Mouse (Mus musculus): Measurements from ENCODE around the gene Aph1c. TPM values are rescaled to one million over a fixed set of nuclear protein-coding genes. Genes with fewer than 3 reads are reported as not detected.
"Not testable (repeated sequence)": the region's sequence is repeated elsewhere in the genome, so short reads cannot be mapped to it uniquely, and the experiment has no call there.

Aph1c gene
- polyA plus RNA-seq, 1 experiment, result 5.8 TPM

DNA sequence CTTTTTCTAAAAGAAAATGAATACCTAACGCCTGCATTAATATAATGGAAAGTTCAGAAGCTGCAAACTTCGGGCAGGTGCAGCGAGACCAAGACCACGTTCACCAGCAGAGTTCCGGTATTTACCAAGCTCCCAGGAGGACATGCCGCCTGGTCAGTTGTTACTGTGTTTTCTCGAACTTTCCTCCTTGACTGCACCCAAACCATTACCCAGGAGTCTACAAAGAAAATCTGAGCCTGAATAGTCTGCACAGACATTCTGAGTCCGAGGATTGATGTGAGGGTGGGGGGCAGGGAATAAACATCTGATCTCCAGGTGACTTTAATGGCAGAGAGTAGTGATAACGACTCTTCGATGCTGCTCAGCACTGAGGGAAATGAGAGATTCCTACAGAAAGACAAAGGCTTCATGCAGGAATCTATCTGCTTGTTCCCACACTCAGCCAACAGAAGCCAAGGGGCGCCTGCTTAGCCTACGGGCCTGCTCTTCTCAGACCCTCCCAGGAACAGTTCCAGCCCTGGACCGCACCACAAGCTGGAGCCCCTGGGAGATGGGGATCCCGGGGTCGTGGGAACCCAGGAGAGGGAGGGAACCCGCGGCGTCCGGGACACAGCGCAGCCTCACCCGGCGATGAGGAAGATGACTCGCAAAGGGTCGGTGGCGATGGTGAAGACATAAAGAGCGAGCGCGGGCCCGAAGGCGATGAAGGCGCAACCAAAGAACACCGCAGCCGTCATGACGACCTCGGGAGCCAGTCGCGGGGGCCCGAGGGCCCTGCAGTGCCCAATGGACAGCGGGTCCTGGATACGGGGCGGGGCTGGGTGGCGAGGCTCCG lies 39.7 kb downstream of the Aph1c start:
- 5% methylated on average over 43 of the region's 43 CpGs for WGBS
- no peaks in the 10 kb centered on the region; the same call in 1 of the 2 replicates for H3K4me1 ChIP-seq (ENCODE audit: control insufficient read depth, insufficient read depth, low read length)
- peak overlapping the region; percentile 95 for H3K4me3 ChIP-seq (replicated peaks; ENCODE audit: control insufficient read depth, low read depth, low read length)
- peak overlapping the region; percentile 95 for H3K27ac ChIP-seq (ENCODE audit: control insufficient read depth, insufficient read depth, low read depth, low read length, poor library complexity)
- TF ChIP-seq POLR2A (IDR thresholded peaks at IDR 0.05; ENCODE audit: borderline replicate concordance, control insufficient read depth, low read depth, low read length), result no peak; the same call in 1 of the 2 replicates
- TF ChIP-seq CTCF (IDR thresholded peaks at IDR 0.05; ENCODE audit: control insufficient read depth, insufficient read depth, low read length), result no peak

DNA sequence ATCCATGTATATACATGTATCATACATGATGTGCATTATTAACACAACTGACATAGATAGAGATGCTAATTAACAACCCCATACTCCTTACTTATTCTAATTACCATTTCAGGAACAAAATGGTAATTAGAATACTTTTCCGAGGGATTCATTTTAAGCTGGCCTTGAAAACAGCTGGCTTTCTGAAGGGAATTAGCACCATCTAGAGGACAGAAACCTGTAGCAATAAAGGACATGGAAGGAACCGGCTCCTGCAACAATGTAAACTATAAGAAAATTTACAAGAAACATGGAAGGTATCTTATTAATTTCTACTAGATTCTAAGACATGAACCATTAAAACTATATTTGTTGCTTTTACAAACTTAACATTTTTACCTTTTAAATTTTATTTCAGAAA lies 46.7 kb downstream of the Aph1c start:
- H3K27ac ChIP-seq (ENCODE audit: control insufficient read depth, insufficient read depth, low read depth, low read length, poor library complexity), result no peak overlapping the region
- no peak overlapping the region for H3K4me3 ChIP-seq (replicated peaks; ENCODE audit: control insufficient read depth, low read depth, low read length)
- no peak for TF ChIP-seq POLR2A (IDR thresholded peaks at IDR 0.05; ENCODE audit: borderline replicate concordance, control insufficient read depth, low read depth, low read length)
- no peak for TF ChIP-seq CTCF (IDR thresholded peaks at IDR 0.05; ENCODE audit: control insufficient read depth, insufficient read depth, low read length)
- 13% methylated on average over 2 of the region's 2 CpGs for WGBS
- no peaks in the 10 kb centered on the region; the same call in 1 of the 2 replicates for H3K4me1 ChIP-seq (ENCODE audit: control insufficient read depth, insufficient read depth, low read length)

DNA sequence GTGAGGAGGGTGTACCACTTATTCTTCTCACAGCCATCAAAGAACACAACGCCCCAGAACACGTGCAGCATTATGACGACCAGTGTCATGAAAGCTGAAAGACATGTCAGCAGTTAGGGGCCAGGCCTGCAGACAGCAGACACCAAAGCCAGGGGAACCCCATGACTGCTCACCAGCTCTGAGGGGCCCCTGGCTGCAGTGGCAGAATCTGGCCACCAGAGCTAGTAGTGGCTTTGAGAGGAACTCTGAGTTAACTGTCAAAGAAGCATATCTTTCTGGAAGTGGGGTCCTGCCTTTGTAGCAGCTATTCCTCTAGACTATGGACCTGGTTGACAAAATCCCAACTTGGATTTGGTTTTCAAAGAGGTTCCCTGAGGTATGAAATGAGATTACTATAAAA lies 50.0 kb downstream of the Aph1c start:
- not testable (repeated sequence) for H3K4me1 ChIP-seq (ENCODE audit: control insufficient read depth, insufficient read depth, low read length); H3K27ac ChIP-seq (ENCODE audit: control insufficient read depth, insufficient read depth, low read depth, low read length, poor library complexity); H3K4me3 ChIP-seq (replicated peaks; ENCODE audit: control insufficient read depth, low read depth, low read length)
- peak; percentile 8; the same call in 1 of the 2 replicates for TF ChIP-seq CTCF (IDR thresholded peaks at IDR 0.05; ENCODE audit: control insufficient read depth, insufficient read depth, low read length)
- WGBS, result 44% methylated on average over 1 of the region's 3 CpGs

DNA sequence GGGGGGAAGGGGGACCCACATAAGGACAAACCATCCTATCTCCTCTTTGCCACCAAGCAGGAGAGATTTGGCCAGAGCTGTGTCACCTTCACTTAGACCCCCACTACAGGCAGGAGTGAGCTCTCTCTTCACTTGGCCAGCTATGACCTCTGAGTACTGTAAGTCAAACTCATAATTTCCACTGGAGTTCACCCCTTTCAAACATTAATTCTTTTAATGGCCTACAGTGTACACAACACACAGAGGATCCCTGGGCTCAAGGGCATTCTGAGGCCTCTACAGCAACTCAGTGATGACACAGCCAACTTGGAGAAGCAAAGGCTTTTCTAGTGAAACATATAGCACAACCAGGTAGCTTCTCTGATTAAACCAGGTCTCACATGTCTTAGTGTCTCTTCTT lies 63.8 kb downstream of the Aph1c start:
- TF ChIP-seq POLR2A (IDR thresholded peaks at IDR 0.05; ENCODE audit: borderline replicate concordance, control insufficient read depth, low read depth, low read length), result no peak
- no peak for TF ChIP-seq CTCF (IDR thresholded peaks at IDR 0.05; ENCODE audit: control insufficient read depth, insufficient read depth, low read length)
- Histone ChIP-seq H3K4me1 (ENCODE audit: control insufficient read depth, insufficient read depth, low read length) (no peaks in the 10 kb centered on the region), H3K27ac (ENCODE audit: control insufficient read depth, insufficient read depth, low read depth, low read length, poor library complexity) (no peak overlapping the region), H3K4me3 (replicated peaks; ENCODE audit: control insufficient read depth, low read depth, low read length) (no peak overlapping the region)

DNA sequence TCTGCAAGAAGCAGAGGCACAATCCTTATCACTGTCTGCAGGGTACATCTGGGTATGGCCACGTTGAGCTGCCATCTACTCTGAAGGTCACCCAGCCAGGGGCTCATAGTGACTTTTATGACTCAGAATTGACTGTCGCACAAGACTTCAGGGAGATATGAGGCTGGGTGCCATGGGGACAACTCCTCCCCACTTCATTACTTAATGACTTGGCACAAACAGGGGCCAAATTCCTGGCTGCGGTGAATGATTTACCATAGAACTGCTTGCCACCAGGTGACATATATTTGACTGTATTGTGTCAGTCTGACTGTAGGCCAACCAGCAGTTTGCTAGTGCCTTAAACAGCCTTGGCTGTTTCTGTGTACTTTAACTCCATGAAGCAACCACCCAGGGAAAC lies 65.3 kb downstream of the Aph1c start:
- 63% methylated on average over 3 of the region's 3 CpGs for WGBS
- Histone ChIP-seq H3K4me3 (replicated peaks; ENCODE audit: control insufficient read depth, low read depth, low read length) (no peak overlapping the region), H3K27ac (ENCODE audit: control insufficient read depth, insufficient read depth, low read depth, low read length, poor library complexity) (no peak overlapping the region), H3K4me1 (ENCODE audit: control insufficient read depth, insufficient read depth, low read length) (no peaks in the 10 kb centered on the region)
- TF ChIP-seq CTCF (IDR thresholded peaks at IDR 0.05; ENCODE audit: control insufficient read depth, insufficient read depth, low read length) (no peak), POLR2A (IDR thresholded peaks at IDR 0.05; ENCODE audit: borderline replicate concordance, control insufficient read depth, low read depth, low read length) (no peak)

DNA sequence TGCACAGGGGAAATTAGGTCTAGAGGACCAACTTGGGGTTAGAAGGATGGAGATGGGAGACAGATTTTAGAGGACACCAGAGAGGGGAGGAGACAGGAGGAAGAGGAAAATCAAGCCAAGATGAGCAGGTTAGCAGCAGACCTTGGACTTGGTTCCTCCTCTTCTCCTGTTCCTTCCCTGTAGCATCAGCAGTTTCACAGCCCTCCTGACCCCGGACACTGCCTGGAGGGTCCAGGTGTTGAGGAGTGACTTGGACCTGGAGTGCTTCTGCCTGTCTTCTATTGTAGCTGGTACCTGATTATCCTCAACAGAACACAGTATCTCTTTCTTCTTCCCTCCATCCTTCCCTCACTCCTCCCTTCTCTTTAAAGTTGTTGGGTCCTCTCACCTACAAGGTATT lies 65.8 kb downstream of the Aph1c start:
- no peak overlapping the region for H3K4me3 ChIP-seq (replicated peaks; ENCODE audit: control insufficient read depth, low read depth, low read length)
- WGBS, result 81% methylated on average over 1 of the region's 1 CpGs
- TF ChIP-seq POLR2A (IDR thresholded peaks at IDR 0.05; ENCODE audit: borderline replicate concordance, control insufficient read depth, low read depth, low read length), result no peak
- no peak for TF ChIP-seq CTCF (IDR thresholded peaks at IDR 0.05; ENCODE audit: control insufficient read depth, insufficient read depth, low read length)
- H3K4me1 ChIP-seq (ENCODE audit: control insufficient read depth, insufficient read depth, low read length), result no peaks in the 10 kb centered on the region
- no peak overlapping the region for H3K27ac ChIP-seq (ENCODE audit: control insufficient read depth, insufficient read depth, low read depth, low read length, poor library complexity)

Other genes with a start within 250 kb of the Aph1c start
- 12.8 and 33.3 TPM in 2 replicates for gene Usp3, start 241.6 kb downstream of the Aph1c start, polyA plus RNA-seq (2011; ENCODE audit: insufficient read depth, insufficient read length, low replicate concordance, missing spikeins)
- gene Car12, start 121.0 kb downstream of the Aph1c start, polyA plus RNA-seq (2011; ENCODE audit: insufficient read depth, insufficient read length, low replicate concordance, missing spikeins), result 0.95 and 1.1 TPM in 2 replicates
- 1.3 and 5.0 TPM in 2 replicates for gene Aph1b, start 39.2 kb downstream of the Aph1c start, polyA plus RNA-seq (2011; ENCODE audit: insufficient read depth, insufficient read length, low replicate concordance, missing spikeins)
- gene Gm10647, start 37.7 kb downstream of the Aph1c start, polyA plus RNA-seq (2011; ENCODE audit: insufficient read depth, insufficient read length, low replicate concordance, missing spikeins), result 0.50 TPM in 1 of 2 replicates, not detected in the other
- 22.5 and 25.3 TPM in 2 replicates for gene Rab8b, start 85.0 kb upstream of the Aph1c start, polyA plus RNA-seq (2011; ENCODE audit: insufficient read depth, insufficient read length, low replicate concordance, missing spikeins)
- 99.8 and 183 TPM in 2 replicates for gene Rps27l, start 111.4 kb upstream of the Aph1c start, polyA plus RNA-seq (2011; ENCODE audit: insufficient read depth, insufficient read length, low replicate concordance, missing spikeins)
- 8.1 and 8.6 TPM in 2 replicates for gene Lactb, start 140.8 kb upstream of the Aph1c start, polyA plus RNA-seq (2011; ENCODE audit: insufficient read depth, insufficient read length, low replicate concordance, missing spikeins)
- 167 and 282 TPM in 2 replicates for gene Tpm1, start 214.7 kb upstream of the Aph1c start, polyA plus RNA-seq (2011; ENCODE audit: insufficient read depth, insufficient read length, low replicate concordance, missing spikeins)

Measured in bone marrow, adult 2 months (tissue).